In the genomic region with DNA sequence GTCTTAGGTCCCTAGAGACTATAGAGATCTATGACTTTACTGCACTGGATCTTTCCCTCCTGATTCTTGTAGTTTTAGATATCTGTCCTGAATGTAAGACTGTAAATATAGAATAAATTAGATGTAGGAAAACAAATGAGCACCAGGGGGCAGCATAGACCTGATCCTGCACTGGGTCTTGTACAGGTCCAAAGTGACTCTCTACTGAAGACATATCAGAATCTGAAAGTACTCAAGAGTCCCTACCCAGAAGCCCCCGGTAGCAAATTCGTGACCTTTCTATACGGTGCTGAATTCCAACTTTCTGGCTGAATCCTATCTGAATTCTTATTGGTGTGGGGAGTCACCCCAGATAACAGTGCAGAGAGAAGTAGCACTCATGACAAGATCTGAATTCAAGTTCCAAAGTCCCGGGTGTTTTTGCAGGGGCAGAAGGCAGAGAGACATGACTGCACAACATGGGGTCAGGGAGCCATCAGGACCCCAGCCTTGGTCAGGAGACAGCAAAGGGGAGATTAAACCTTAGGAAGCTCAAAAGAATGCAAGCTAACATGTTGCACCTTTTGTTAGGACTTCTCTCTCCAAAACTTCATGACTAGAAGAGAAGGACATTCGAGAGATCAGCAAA, we compare ENCODE assay signal across 8 mouse cellular contexts.
DNase-seq lines count a peak whose midpoint lies in the region; ATAC-seq and TF ChIP-seq lines count a peak whose summit lies in the region.

No protein-coding gene starts in this region.

- no peaks in the 10 kb centered on the region for H3K4me1 ChIP-seq in liver, embryonic 12.5 days
- H3K4me1 ChIP-seq in embryonic facial prominence, embryonic 13.5 days: no peaks in the 10 kb centered on the region
- no peaks in the 10 kb centered on the region; the same call in 1 of the 2 replicates for H3K4me1 ChIP-seq in small intestine, adult 2 months (ENCODE audit: control insufficient read depth, insufficient read depth, insufficient read length, low read length)

- H3K27me3 ChIP-seq in liver, embryonic 12.5 days (replicated peaks): no peaks in the 10 kb centered on the region
- H3K27me3 ChIP-seq in embryonic facial prominence, embryonic 13.5 days: peaks cover 9% of the 10 kb centered on the region
- H3K27me3 ChIP-seq in small intestine, adult 2 months (ENCODE audit: control insufficient read depth, insufficient read depth, low read length): no peaks in the 10 kb centered on the region

- no peak for ATAC-seq in liver, embryonic 12.5 days
- ATAC-seq in embryonic facial prominence, embryonic 13.5 days (ENCODE audit: insufficient number of reproducible peaks, insufficient read depth, low FRiP score, low TSS enrichment, low read depth): peak; percentile 56; the same call in 1 of the 2 replicates
- peak; percentile 54; the same call in 1 of the 2 replicates for ATAC-seq in megakaryocyte, adult 5-6 weeks (ENCODE audit: poor library complexity, severe bottlenecking)

- peak; percentile 26 for DNase-seq in liver
- DNase-seq in adrenal gland, postnatal 36 days: peak; percentile 42 to 72
- peak; percentile 70 for DNase-seq in heart, postnatal 4 days
- peak; percentile 83 for DNase-seq in layer of hippocampus, adult 11-12 months (ENCODE audit: low spot score)

- no peak overlapping the region for H3K4me3 ChIP-seq in liver, embryonic 12.5 days
- no peak overlapping the region for H3K4me3 ChIP-seq in embryonic facial prominence, embryonic 13.5 days
- H3K4me3 ChIP-seq in small intestine, adult 2 months (ENCODE audit: low read depth, low read length): no peak overlapping the region

- no peak overlapping the region for H3K27ac ChIP-seq in liver, embryonic 12.5 days
- no peak overlapping the region for H3K27ac ChIP-seq in embryonic facial prominence, embryonic 13.5 days
- H3K27ac ChIP-seq in small intestine, adult 2 months (ENCODE audit: insufficient read depth, low read depth, low read length): no peak overlapping the region

- H3K36me3 ChIP-seq in liver, embryonic 12.5 days: no peaks in the 10 kb centered on the region
- no peaks in the 10 kb centered on the region for H3K36me3 ChIP-seq in embryonic facial prominence, embryonic 13.5 days
- no peaks in the 10 kb centered on the region for H3K36me3 ChIP-seq in small intestine, adult 2 months (ENCODE audit: control insufficient read depth, insufficient read depth, low read length)

- peak; percentile 15; the same call in 1 of the 2 replicates for TF ChIP-seq CTCF in small intestine, adult 2 months (IDR thresholded peaks at IDR 0.05; ENCODE audit: extremely low read depth, insufficient read length, insufficient replicate concordance, low read depth, low read length)

- WGBS in liver, embryonic 12.5 days (ENCODE audit: insufficient replicate concordance): 39% methylated on average over 5 of the region's 5 CpGs
- 42% methylated on average over 5 of the region's 5 CpGs for WGBS in embryonic facial prominence, embryonic 13.5 days
- 42% methylated on average over 5 of the region's 5 CpGs for WGBS in small intestine, adult 2 months

- TF ChIP-seq POLR2A in small intestine, adult 2 months (IDR thresholded peaks at IDR 0.05; ENCODE audit: low read depth, low read length): no peak

- H3K4me2 ChIP-seq in liver, embryonic 12.5 days: no peak overlapping the region
- no peak overlapping the region for H3K4me2 ChIP-seq in embryonic facial prominence, embryonic 13.5 days

- H3K9me3 ChIP-seq in liver, embryonic 12.5 days (replicated peaks): no peaks in the 10 kb centered on the region
- H3K9me3 ChIP-seq in embryonic facial prominence, embryonic 13.5 days: no peaks in the 10 kb centered on the region

- H3K9ac ChIP-seq in liver, embryonic 12.5 days: no peak overlapping the region
- H3K9ac ChIP-seq in embryonic facial prominence, embryonic 13.5 days: no peak overlapping the region

Comparison
In these comparisons a context has a peak if more than half of its experiments do, and no peak if none do; other contexts are left out.
1. DNase-seq: peak in every context shown above with its lines; median percentile 83 in layer of hippocampus, adult 11-12 months; 70 in heart, postnatal 4 days; 57 in adrenal gland, postnatal 36 days; 26 in liver.